Mouse (Mus musculus): ENCODE measurements around the gene H2-Q1. TPM values are rescaled to one million over a fixed set of nuclear protein-coding genes. Genes with fewer than 3 reads are reported as not detected.
"Not testable (repeated sequence)": the region's sequence is repeated elsewhere in the genome, so short reads cannot be mapped to it uniquely, and the experiment has no call there.

The H2-Q1 gene
- polyA plus RNA-seq, 1 experiment = not detected

DNA sequence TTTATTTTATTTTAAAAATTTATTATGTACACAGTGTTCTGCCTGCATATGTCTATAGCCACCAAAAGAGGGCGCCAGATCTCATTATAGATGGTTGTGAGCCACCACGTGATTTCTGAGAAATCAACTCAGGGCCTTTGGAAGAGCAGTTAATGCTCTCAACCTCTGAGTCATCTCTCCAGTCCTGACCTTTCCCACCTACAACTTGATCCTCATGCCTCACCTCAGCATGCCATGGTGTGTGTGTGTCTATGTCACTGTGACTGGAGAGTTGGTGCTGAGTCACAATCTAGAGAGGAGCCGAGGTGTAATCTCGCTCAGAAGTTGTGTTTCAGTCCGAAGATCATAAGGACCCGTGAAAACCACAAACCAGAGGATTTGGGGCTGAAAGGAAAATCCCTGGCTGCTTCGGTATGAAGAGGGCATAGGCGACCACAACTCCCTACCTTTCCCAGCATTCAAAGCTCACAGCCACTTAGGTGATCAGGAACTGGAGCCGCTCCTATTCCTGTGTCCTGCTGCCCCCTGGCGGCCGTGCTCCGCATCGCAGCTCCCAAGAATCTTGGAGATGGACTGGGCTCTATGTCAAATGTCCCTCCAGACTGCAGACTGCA lies 18.5 kb upstream of the H2-Q1 start:
- Histone ChIP-seq H3K4me3 (replicated peaks) (no peak overlapping the region), H3K27me3 (ENCODE audit: control insufficient read depth) (no peaks in the 10 kb centered on the region; the same call in 1 of the 2 replicates), H3K4me1 (ENCODE audit: control insufficient read depth) (peaks cover 4% of the 10 kb centered on the region), H3K9me3 (ENCODE audit: control insufficient read depth, low read length) (peaks cover 8% of the 10 kb centered on the region), H3K36me3 (ENCODE audit: control insufficient read depth) (no peaks in the 10 kb centered on the region)
- TF ChIP-seq TAL1 (IDR thresholded peaks at IDR 0.05; ENCODE audit: low read length) (no peak), GATA1 (IDR thresholded peaks at IDR 0.05; ENCODE audit: low read length) (no peak)

DNA sequence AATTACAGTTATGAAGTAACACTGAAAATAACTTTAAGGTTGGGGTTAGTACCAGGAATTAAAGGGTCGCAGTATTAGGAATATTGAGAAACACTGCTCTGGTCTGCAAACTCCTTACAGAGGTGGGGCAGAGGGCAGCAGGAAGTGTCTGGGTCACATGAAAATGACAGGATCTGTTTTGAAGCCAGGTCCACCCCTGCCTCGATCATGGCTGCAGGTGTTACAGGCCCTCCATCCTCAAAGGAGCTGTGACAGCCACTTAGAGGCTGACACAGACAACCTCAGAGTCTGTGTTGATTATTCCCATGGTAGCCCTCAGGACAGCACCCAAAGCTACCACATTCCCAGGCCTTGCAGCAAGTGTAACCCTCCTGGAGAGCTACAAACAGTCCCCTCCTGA lies 16.9 kb upstream of the H2-Q1 start:
- Histone ChIP-seq H3K27me3 (ENCODE audit: control insufficient read depth) (no peaks in the 10 kb centered on the region; the same call in 1 of the 2 replicates), H3K4me1 (ENCODE audit: control insufficient read depth) (peaks cover 4% of the 10 kb centered on the region), H3K9me3 (ENCODE audit: control insufficient read depth, low read length) (peaks cover 8% of the 10 kb centered on the region), H3K4me3 (replicated peaks) (no peak overlapping the region), H3K36me3 (ENCODE audit: control insufficient read depth) (no peaks in the 10 kb centered on the region)
- TF ChIP-seq TAL1 (IDR thresholded peaks at IDR 0.05; ENCODE audit: low read length) (no peak), GATA1 (IDR thresholded peaks at IDR 0.05; ENCODE audit: low read length) (no peak)

DNA sequence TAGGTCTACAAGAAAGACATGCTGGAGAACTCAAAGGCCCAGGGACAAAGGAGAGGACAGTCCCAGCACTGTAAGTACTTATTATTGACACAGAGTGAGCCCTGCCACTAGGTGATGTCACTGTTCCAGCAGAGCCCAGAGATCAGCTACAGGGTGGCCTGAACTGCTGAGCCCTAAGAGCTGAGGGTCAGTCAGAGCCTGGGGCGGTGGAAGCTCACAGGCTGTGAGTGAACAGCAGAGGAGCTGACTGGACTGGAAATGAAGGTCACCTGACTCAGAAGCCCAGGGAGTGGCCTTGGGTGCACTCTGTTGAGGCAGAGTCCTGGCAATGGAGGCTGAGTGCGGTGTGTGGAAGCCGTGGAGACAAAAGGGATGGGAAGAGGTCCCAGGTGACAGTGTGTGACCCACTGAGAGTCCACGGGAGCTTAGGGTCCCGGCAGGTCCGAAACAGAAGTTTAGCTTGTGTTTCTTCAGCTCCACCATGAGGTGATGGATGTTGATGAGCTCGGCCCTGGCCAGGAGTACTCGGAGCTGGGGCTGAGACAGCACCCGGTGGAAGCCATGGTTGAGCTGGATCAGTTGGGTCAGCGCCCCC lies 16.4 kb upstream of the H2-Q1 start:
- TF ChIP-seq TAL1 (IDR thresholded peaks at IDR 0.05; ENCODE audit: low read length) = no peak
- TF ChIP-seq GATA1 (IDR thresholded peaks at IDR 0.05; ENCODE audit: low read length) = no peak
- Histone ChIP-seq H3K4me3 (replicated peaks) (no peak overlapping the region), H3K36me3 (ENCODE audit: control insufficient read depth) (no peaks in the 10 kb centered on the region), H3K9me3 (ENCODE audit: control insufficient read depth, low read length) (peaks cover 8% of the 10 kb centered on the region), H3K4me1 (ENCODE audit: control insufficient read depth) (peaks cover 4% of the 10 kb centered on the region), H3K27me3 (ENCODE audit: control insufficient read depth) (no peaks in the 10 kb centered on the region; the same call in 1 of the 2 replicates)

DNA sequence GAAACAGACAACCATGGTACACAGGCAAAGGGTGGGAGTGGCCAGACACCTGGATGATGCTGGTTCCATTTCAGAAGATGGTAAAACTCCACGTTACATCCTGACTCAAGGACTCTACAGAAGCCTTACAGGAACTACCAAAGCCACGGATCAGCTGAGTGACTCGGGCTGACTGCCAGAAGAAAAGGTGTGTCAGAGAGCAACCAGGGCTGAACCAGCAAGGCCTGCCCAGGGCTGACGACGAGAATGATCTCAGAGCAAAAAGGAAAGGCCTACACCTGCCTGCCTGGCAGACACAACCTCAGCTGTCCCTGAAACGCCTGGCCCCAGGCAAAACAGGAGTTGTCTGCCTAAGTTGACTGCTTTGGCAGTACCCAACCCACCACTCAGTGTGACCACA lies 15.7 kb upstream of the H2-Q1 start:
- Histone ChIP-seq H3K36me3 (ENCODE audit: control insufficient read depth) (no peaks in the 10 kb centered on the region), H3K27me3 (ENCODE audit: control insufficient read depth) (no peaks in the 10 kb centered on the region; the same call in 1 of the 2 replicates), H3K4me1 (ENCODE audit: control insufficient read depth) (peaks cover 4% of the 10 kb centered on the region), H3K9me3 (ENCODE audit: control insufficient read depth, low read length) (peaks cover 8% of the 10 kb centered on the region), H3K4me3 (replicated peaks) (no peak overlapping the region)
- no peak for TF ChIP-seq GATA1 (IDR thresholded peaks at IDR 0.05; ENCODE audit: low read length)
- no peak for TF ChIP-seq TAL1 (IDR thresholded peaks at IDR 0.05; ENCODE audit: low read length)

DNA sequence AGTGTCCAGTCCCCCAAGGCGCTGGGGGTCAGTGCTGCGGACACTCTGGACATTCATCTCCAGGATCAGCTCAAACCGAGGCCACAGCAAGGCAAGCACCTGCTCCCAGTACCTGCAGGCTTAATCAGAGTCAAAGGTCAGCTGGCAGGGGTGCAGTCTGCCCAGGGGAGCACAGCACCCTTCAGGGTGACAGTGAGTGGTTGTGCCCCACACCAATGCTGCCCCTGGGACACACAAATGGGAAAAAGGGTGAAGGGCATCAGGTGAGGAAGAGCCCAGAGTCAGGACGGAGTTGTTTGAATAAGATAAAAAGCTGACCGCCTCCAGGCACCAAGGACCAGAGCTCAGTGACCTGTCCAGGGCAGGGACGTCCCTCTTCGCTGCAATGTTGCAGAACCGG lies 15.3 kb upstream of the H2-Q1 start:
- not testable (repeated sequence) for H3K4me1 ChIP-seq (ENCODE audit: control insufficient read depth); H3K27me3 ChIP-seq (ENCODE audit: control insufficient read depth); H3K4me3 ChIP-seq (replicated peaks); H3K36me3 ChIP-seq (ENCODE audit: control insufficient read depth); H3K9me3 ChIP-seq (ENCODE audit: control insufficient read depth, low read length)

DNA sequence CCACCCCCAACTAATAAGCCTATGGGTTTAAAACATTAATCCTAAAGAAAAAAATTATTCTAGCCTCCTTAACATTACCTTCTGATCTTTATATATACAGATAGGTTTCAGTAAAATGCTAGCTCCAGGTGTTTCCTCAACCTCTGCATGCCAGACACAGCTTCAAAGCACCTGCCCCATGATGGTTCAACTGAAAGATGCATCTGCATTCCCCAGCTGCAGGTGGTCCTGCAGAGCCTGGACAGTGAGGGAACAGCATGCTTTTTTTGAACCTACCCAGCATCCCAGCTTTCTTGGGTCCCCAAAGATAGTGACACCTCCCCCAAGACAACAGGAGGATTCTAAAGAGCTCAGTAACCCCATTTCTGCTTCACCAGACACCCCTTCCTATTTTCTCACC lies 1.5 kb upstream of the H2-Q1 start:
- H3K4me3 ChIP-seq (replicated peaks) = no peak overlapping the region
- peaks cover 35% of the 10 kb centered on the region for H3K27me3 ChIP-seq (ENCODE audit: control insufficient read depth)
- H3K4me1 ChIP-seq (ENCODE audit: control insufficient read depth) = no peaks in the 10 kb centered on the region
- H3K36me3 ChIP-seq (ENCODE audit: control insufficient read depth) = no peaks in the 10 kb centered on the region
- TF ChIP-seq GATA1 (IDR thresholded peaks at IDR 0.05; ENCODE audit: low read length) = no peak
- TF ChIP-seq TAL1 (IDR thresholded peaks at IDR 0.05; ENCODE audit: low read length) = no peak
- H3K9me3 ChIP-seq (ENCODE audit: control insufficient read depth, low read length) = no peaks in the 10 kb centered on the region

DNA sequence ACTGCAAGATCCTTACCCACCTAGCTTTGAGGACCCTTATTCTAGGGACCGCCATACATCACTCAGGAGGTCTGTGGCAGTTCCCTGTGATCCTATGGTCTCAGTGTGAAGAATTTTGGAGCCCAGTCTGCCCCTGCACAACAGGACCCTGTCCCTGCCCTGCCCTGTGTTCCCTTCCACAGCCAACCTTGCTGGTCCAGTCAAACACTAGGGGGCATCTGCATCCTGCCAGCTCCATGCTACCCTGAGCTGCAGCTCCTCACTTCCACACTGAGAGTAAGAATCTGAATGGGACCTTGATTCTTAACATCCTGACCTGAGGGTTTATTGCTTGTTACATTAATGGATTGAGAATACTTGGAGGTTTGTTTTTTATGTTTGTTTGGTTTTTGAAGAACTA lies 4.9 kb downstream of the H2-Q1 start:
- peaks cover 26% of the 10 kb centered on the region for H3K27me3 ChIP-seq (ENCODE audit: control insufficient read depth)
- not testable (repeated sequence) for H3K9me3 ChIP-seq (ENCODE audit: control insufficient read depth, low read length); H3K4me1 ChIP-seq (ENCODE audit: control insufficient read depth); H3K4me3 ChIP-seq (replicated peaks); H3K36me3 ChIP-seq (ENCODE audit: control insufficient read depth)

DNA sequence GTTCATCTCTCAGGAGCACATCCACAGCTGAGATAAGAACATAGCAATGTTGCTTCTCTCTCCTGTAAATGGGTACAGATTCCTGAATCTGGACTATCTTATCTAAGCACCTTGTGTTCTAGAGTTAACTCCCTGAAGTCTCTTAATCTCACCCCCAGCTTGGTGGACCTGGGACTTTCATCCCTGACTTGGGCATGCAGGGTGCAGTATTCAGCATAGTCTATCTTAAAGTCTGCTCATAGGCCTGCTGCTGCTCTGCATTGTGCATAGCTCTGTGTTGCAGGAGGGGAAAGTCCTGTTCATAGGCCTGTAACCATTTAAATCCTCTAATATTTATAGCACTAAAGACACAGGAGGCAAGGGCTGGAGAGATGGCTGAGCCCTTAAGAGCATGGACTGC lies 5.8 kb downstream of the H2-Q1 start:
- peaks cover 17% of the 10 kb centered on the region for H3K27me3 ChIP-seq (ENCODE audit: control insufficient read depth)
- H3K9me3 ChIP-seq (ENCODE audit: control insufficient read depth, low read length); H3K4me1 ChIP-seq (ENCODE audit: control insufficient read depth); H3K36me3 ChIP-seq (ENCODE audit: control insufficient read depth); H3K4me3 ChIP-seq (replicated peaks): not testable (repeated sequence)

DNA sequence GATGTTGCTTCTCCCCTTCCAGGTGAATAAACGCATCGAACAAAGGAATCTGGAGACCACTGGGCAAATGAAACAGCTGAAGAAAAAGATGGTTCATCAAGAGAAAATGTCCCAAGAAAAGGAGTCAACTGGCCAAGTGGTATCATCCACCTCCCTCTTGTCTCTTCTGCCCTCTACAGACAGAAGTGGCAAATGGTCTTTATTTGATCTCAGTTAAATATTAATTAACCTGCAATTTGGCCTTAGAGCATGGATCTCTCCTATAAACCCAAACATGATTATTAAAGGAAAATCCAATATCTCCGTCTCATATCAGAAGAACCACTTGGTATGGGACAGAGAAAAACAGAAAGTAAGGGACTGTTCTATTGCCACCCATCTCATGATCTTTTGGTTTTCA lies 9.5 kb downstream of the H2-Q1 start:
- H3K36me3 ChIP-seq (ENCODE audit: control insufficient read depth); H3K27me3 ChIP-seq (ENCODE audit: control insufficient read depth): not testable (repeated sequence)

DNA sequence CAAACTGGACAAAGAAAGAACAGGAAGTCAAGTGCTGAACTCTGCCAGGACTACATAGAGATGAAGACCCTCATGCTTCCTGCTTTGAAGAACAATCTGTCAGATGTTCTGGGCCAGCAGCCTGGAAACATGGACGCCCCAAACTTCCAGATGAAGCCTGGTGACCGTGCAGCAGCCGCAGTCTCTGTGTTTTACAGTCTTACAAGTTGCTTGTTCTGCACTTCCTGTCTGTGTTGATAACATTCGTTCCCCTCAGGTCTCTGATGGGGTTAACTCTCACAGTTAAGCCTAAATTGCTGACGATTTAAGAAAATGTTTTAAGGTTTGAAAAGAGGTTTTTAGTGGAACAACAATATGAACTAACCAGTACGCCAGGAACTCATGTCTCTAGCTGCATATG lies 11.3 kb downstream of the H2-Q1 start:
- not testable (repeated sequence) for H3K36me3 ChIP-seq (ENCODE audit: control insufficient read depth); H3K4me1 ChIP-seq (ENCODE audit: control insufficient read depth); H3K27me3 ChIP-seq (ENCODE audit: control insufficient read depth)

More for the DNA sequence above, 9.5 kb downstream of the H2-Q1 start:
- not testable (repeated sequence) for H3K9me3 ChIP-seq (ENCODE audit: control insufficient read depth, low read length); H3K4me1 ChIP-seq (ENCODE audit: control insufficient read depth); H3K4me3 ChIP-seq (replicated peaks)

More for the DNA sequence above, 11.3 kb downstream of the H2-Q1 start:
- not testable (repeated sequence) for H3K9me3 ChIP-seq (ENCODE audit: control insufficient read depth, low read length); H3K4me3 ChIP-seq (replicated peaks)
